Mouse (Mus musculus) cerebellum, adult (tissue): ENCODE measurements around the gene Fam169a.

Source experiments
- ATAC-seq: cut with Nextera tagmentation; 2 replicates; pipeline ENCODE4 v1.9.2; 2017; ENCODE audit warnings: mild to moderate bottlenecking, moderate library complexity, mixed read lengths; ENCODE audit not compliant: insufficient number of reproducible peaks, low FRiP score, low TSS enrichment

The Fam169a gene

DNA sequence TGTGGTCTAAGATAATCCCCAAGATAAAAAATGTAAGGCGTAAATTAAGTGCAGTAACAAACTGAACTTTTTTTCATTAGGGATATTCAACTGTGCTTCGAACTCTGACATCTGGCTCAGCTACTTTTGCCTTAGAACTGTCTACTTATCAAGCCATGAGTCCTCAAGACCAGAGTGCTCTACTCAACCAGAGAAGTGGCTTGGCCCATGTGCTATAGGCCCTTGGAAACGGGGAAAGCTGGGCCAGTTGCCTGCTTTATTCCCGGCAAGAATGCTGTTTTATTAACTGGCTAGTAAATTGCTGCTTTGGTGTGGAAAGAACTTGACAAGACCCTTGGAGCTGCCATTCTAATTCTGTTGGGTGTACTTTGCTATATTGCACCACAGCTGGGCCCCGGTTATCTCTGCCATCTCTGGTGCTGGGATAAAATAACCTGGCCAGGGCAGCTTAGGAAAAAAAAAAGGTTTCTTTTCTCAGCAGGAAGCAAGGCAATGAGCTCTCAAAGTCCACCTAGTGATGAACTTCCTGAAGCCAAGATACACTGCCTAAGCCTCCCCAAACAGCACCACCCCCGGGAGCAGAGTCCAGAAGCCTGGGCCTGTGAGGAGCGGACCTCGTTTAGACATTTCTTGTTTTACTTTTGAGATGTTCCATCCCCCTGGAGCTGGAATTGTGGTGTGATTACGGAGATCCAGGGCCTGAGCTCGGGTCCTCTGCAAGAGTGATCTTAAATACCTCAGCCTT, 108.6 kb downstream of the Fam169a start:
- ATAC-seq, result no peak

DNA sequence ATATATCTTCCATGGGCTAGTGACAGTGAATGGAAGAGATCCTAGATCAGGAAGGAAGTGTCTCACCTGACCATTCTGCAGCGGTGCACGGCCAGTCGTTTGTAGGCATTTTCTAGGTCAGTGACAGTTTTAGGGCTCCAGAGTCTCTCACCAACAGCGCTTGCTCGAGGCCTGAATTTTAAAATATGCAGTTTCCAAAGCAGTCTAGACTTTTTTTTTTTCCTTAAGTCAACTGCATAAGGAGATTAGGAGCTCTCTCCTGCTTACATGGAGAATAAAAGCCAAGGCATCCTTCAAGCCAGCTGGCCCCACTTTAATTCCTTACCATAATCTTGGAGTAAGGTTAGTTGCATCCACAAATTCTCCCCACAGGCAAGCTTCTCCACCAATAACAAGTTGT, 109.6 kb downstream of the Fam169a start:
- no peak for ATAC-seq

GRCm38 (mm10) chr13:97178943-97179342, 111.9 kb downstream of the Fam169a start:
- ATAC-seq, result no peak

- ATAC-seq, result no peak
Measured at GRCm38 (mm10) chr13:97180113-97180828, 113.2 kb downstream of the Fam169a start.
